In the genomic region with DNA sequence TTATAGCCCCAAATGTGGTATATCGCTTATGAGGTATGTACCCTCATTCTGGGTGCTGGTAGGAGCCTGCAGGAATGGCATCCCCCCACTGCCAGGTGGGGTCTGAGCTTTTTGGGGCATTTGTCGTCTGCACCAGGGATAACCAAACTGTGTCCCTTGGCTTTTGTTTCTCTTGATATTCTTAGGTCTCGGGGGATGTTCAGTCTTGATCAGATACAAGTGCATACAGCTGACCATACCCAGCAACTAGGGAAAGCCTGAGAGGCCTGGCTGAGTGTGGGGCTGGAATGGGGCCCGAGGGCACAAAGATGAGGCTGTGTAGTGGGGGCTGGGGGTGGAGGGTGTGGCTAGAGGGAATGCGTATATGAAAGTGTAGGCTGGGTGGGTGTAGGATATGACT, we compare ENCODE assay signal across 20 mouse cellular contexts.
"Had no signal": no experiment of that assay in that cellular context is flagged by ENCODE, and none has a peak within 500 bp of the region (broad histone marks: within the 10 kb centered on the region; RNA-seq: fewer than 3 reads in every experiment).

No protein-coding gene starts in this region.

- H3K4me3 ChIP-seq: layer of hippocampus, adult 2 months; limb, embryonic 10.5 days; limb, embryonic 13.5 days; megakaryocyte, embryonic 14.5 days; midbrain, embryonic 10.5 days; midbrain, embryonic 13.5 days; myocyte; neural tube, embryonic 13.5 days; stomach, embryonic 15.5 days had no signal

- H3K4me1 ChIP-seq: megakaryocyte, embryonic 14.5 days had no signal

- H3K4me2 ChIP-seq: limb, embryonic 13.5 days; midbrain, embryonic 13.5 days; neural tube, embryonic 13.5 days had no signal

- DNase-seq: kidney, adult 2 months; layer of hippocampus, adult 9-11 months; right cerebral cortex, adult 18-20 months; right cerebral cortex, postnatal 25 days; spleen, adult 18-20 months; thymus, postnatal 25 days had no signal

- H3K27ac ChIP-seq: kidney, postnatal 0 days; layer of hippocampus, adult 2 months; limb, embryonic 10.5 days; limb, embryonic 13.5 days; macrophage; midbrain, embryonic 13.5 days; neural tube, embryonic 13.5 days; stomach, embryonic 15.5 days had no signal

- H3K36me3 ChIP-seq: limb, embryonic 10.5 days; limb, embryonic 13.5 days; midbrain, embryonic 10.5 days; midbrain, embryonic 13.5 days; neural tube, embryonic 13.5 days; stomach, embryonic 15.5 days had no signal

- H3K9ac ChIP-seq: limb, embryonic 13.5 days; midbrain, embryonic 13.5 days; neural tube, embryonic 13.5 days; stomach, embryonic 15.5 days had no signal

- H3K27me3 ChIP-seq: midbrain, embryonic 13.5 days; neural tube, embryonic 13.5 days; stomach, embryonic 15.5 days had no signal

- ATAC-seq: intestine, postnatal 0 days; lung, postnatal 0 days; midbrain, embryonic 13.5 days; midbrain, embryonic 16.5 days had no signal

- H3K9me3 ChIP-seq: limb, embryonic 10.5 days; limb, embryonic 13.5 days; megakaryocyte, embryonic 14.5 days; midbrain, embryonic 10.5 days; midbrain, embryonic 13.5 days; neural tube, embryonic 13.5 days; stomach, embryonic 15.5 days had no signal
